Mouse (Mus musculus): Measurements from ENCODE around the gene Eya4. TPM values are rescaled to one million over a fixed set of nuclear protein-coding genes. Genes with fewer than 3 reads are reported as not detected.

Gene Eya4
- polyA plus RNA-seq, 1 experiment from 2014 or later: 16.8 TPM

GRCm38 (mm10) chr10:23271050-23271621, 79.5 kb downstream of the Eya4 start:
- Histone ChIP-seq H3K9ac (replicated peaks; ENCODE audit: low read length) (no peak overlapping the region), H3K9me3 (replicated peaks; ENCODE audit: control insufficient read depth, low read length) (no peaks in the 10 kb centered on the region), H3K27me3 (ENCODE audit: control insufficient read depth, insufficient read depth, low read length) (no peaks in the 10 kb centered on the region), H3K4me1 (ENCODE audit: control insufficient read depth, insufficient read depth, low read length) (no peaks in the 10 kb centered on the region), H3K27ac (replicated peaks; ENCODE audit: low read depth, low read length) (no peak overlapping the region), H3K36me3 (replicated peaks; ENCODE audit: control insufficient read depth, insufficient read depth, low read depth, low read length) (no peaks in the 10 kb centered on the region), H3K4me2 (ENCODE audit: low read depth, low read length) (no peak overlapping the region), H3K4me3 (ENCODE audit: low read depth, low read length) (no peak overlapping the region)
- 70% methylated on average over 9 of the region's 9 CpGs for WGBS
- DNase-seq (ENCODE audit: low spot score): no peak
- no peak for ATAC-seq (replicated peaks; ENCODE audit: insufficient number of reproducible peaks, low FRiP score, low TSS enrichment, low read depth)

- ATAC-seq (replicated peaks; ENCODE audit: insufficient number of reproducible peaks, low FRiP score, low TSS enrichment, low read depth) (no peak), DNase-seq (ENCODE audit: low spot score) (no peak)
- Histone ChIP-seq H3K36me3 (replicated peaks; ENCODE audit: control insufficient read depth, insufficient read depth, low read depth, low read length) (no peaks in the 10 kb centered on the region), H3K27me3 (ENCODE audit: control insufficient read depth, insufficient read depth, low read length) (no peaks in the 10 kb centered on the region), H3K9me3 (replicated peaks; ENCODE audit: control insufficient read depth, low read length) (no peaks in the 10 kb centered on the region), H3K9ac (replicated peaks; ENCODE audit: low read length) (no peak overlapping the region), H3K4me1 (ENCODE audit: control insufficient read depth, insufficient read depth, low read length) (no peaks in the 10 kb centered on the region), H3K4me3 (ENCODE audit: low read depth, low read length) (no peak overlapping the region), H3K4me2 (ENCODE audit: low read depth, low read length) (no peak overlapping the region), H3K27ac (replicated peaks; ENCODE audit: low read depth, low read length) (no peak overlapping the region)
- WGBS: 74% methylated on average over 2 of the region's 2 CpGs
Observed at GRCm38 (mm10) chr10:23270502-23270901, 80.1 kb downstream of the Eya4 start.

- DNase-seq (ENCODE audit: low spot score): no peak
Observed at GRCm38 (mm10) chr10:23252180-23252579, 98.4 kb downstream of the Eya4 start.

GRCm38 (mm10) chr10:23246485-23246884, 104.1 kb downstream of the Eya4 start:
- Histone ChIP-seq H3K4me2 (ENCODE audit: low read depth, low read length) (no peak overlapping the region), H3K27ac (replicated peaks; ENCODE audit: low read depth, low read length) (no peak overlapping the region), H3K9ac (replicated peaks; ENCODE audit: low read length) (no peak overlapping the region), H3K27me3 (ENCODE audit: control insufficient read depth, insufficient read depth, low read length) (no peaks in the 10 kb centered on the region), H3K4me3 (ENCODE audit: low read depth, low read length) (no peak overlapping the region), H3K9me3 (replicated peaks; ENCODE audit: control insufficient read depth, low read length) (no peaks in the 10 kb centered on the region), H3K4me1 (ENCODE audit: control insufficient read depth, insufficient read depth, low read length) (no peaks in the 10 kb centered on the region), H3K36me3 (replicated peaks; ENCODE audit: control insufficient read depth, insufficient read depth, low read depth, low read length) (no peaks in the 10 kb centered on the region)
- ATAC-seq (replicated peaks; ENCODE audit: insufficient number of reproducible peaks, low FRiP score, low TSS enrichment, low read depth): no peak
- WGBS: 87% methylated on average over 3 of the region's 3 CpGs
- no peak for DNase-seq (ENCODE audit: low spot score)

More at GRCm38 (mm10) chr10:23252180-23252579, 98.4 kb downstream of the Eya4 start:
- WGBS: 69% methylated on average over 4 of the region's 4 CpGs
- Histone ChIP-seq H3K27me3 (ENCODE audit: control insufficient read depth, insufficient read depth, low read length) (no peaks in the 10 kb centered on the region), H3K4me2 (ENCODE audit: low read depth, low read length) (no peak overlapping the region), H3K4me3 (ENCODE audit: low read depth, low read length) (no peak overlapping the region), H3K9me3 (replicated peaks; ENCODE audit: control insufficient read depth, low read length) (no peaks in the 10 kb centered on the region), H3K36me3 (replicated peaks; ENCODE audit: control insufficient read depth, insufficient read depth, low read depth, low read length) (no peaks in the 10 kb centered on the region), H3K4me1 (ENCODE audit: control insufficient read depth, insufficient read depth, low read length) (no peaks in the 10 kb centered on the region), H3K27ac (replicated peaks; ENCODE audit: low read depth, low read length) (no peak overlapping the region), H3K9ac (replicated peaks; ENCODE audit: low read length) (no peak overlapping the region)
- ATAC-seq (replicated peaks; ENCODE audit: insufficient number of reproducible peaks, low FRiP score, low TSS enrichment, low read depth): no peak

- Histone ChIP-seq H3K4me1 (ENCODE audit: control insufficient read depth, insufficient read depth, low read length) (no peaks in the 10 kb centered on the region), H3K27me3 (ENCODE audit: control insufficient read depth, insufficient read depth, low read length) (no peaks in the 10 kb centered on the region), H3K9ac (replicated peaks; ENCODE audit: low read length) (no peak overlapping the region), H3K4me3 (ENCODE audit: low read depth, low read length) (no peak overlapping the region), H3K4me2 (ENCODE audit: low read depth, low read length) (no peak overlapping the region), H3K27ac (replicated peaks; ENCODE audit: low read depth, low read length) (no peak overlapping the region), H3K36me3 (replicated peaks; ENCODE audit: control insufficient read depth, insufficient read depth, low read depth, low read length) (no peaks in the 10 kb centered on the region), H3K9me3 (replicated peaks; ENCODE audit: control insufficient read depth, low read length) (no peaks in the 10 kb centered on the region)
- WGBS: 80% methylated on average over 11 of the region's 11 CpGs
- DNase-seq (ENCODE audit: low spot score): no peak
- ATAC-seq (replicated peaks; ENCODE audit: insufficient number of reproducible peaks, low FRiP score, low TSS enrichment, low read depth): no peak
Observed at GRCm38 (mm10) chr10:23236918-23237317, 113.7 kb downstream of the Eya4 start.

- Histone ChIP-seq H3K9ac (replicated peaks; ENCODE audit: low read length) (no peak overlapping the region), H3K4me2 (ENCODE audit: low read depth, low read length) (no peak overlapping the region), H3K27ac (replicated peaks; ENCODE audit: low read depth, low read length) (no peak overlapping the region), H3K9me3 (replicated peaks; ENCODE audit: control insufficient read depth, low read length) (no peaks in the 10 kb centered on the region), H3K4me3 (ENCODE audit: low read depth, low read length) (no peak overlapping the region), H3K27me3 (ENCODE audit: control insufficient read depth, insufficient read depth, low read length) (no peaks in the 10 kb centered on the region), H3K4me1 (ENCODE audit: control insufficient read depth, insufficient read depth, low read length) (no peaks in the 10 kb centered on the region), H3K36me3 (replicated peaks; ENCODE audit: control insufficient read depth, insufficient read depth, low read depth, low read length) (no peaks in the 10 kb centered on the region)
- 90% methylated on average over 4 of the region's 4 CpGs for WGBS
- DNase-seq (ENCODE audit: low spot score) (no peak), ATAC-seq (replicated peaks; ENCODE audit: insufficient number of reproducible peaks, low FRiP score, low TSS enrichment, low read depth) (no peak)
Observed at GRCm38 (mm10) chr10:23235405-23235804, 115.2 kb downstream of the Eya4 start.

GRCm38 (mm10) chr10:23233425-23233824, 117.2 kb downstream of the Eya4 start:
- no peak for ATAC-seq (replicated peaks; ENCODE audit: insufficient number of reproducible peaks, low FRiP score, low TSS enrichment, low read depth)
- Histone ChIP-seq H3K4me3 (ENCODE audit: low read depth, low read length) (no peak overlapping the region), H3K9me3 (replicated peaks; ENCODE audit: control insufficient read depth, low read length) (no peaks in the 10 kb centered on the region), H3K27me3 (ENCODE audit: control insufficient read depth, insufficient read depth, low read length) (no peaks in the 10 kb centered on the region), H3K9ac (replicated peaks; ENCODE audit: low read length) (no peak overlapping the region), H3K36me3 (replicated peaks; ENCODE audit: control insufficient read depth, insufficient read depth, low read depth, low read length) (no peaks in the 10 kb centered on the region), H3K4me2 (ENCODE audit: low read depth, low read length) (no peak overlapping the region), H3K27ac (replicated peaks; ENCODE audit: low read depth, low read length) (no peak overlapping the region), H3K4me1 (ENCODE audit: control insufficient read depth, insufficient read depth, low read length) (no peaks in the 10 kb centered on the region)
- DNase-seq (ENCODE audit: low spot score): no peak
- WGBS: 77% methylated on average over 6 of the region's 6 CpGs

- Histone ChIP-seq H3K27ac (replicated peaks; ENCODE audit: low read depth, low read length) (no peak overlapping the region), H3K4me2 (ENCODE audit: low read depth, low read length) (no peak overlapping the region), H3K9me3 (replicated peaks; ENCODE audit: control insufficient read depth, low read length) (no peaks in the 10 kb centered on the region), H3K27me3 (ENCODE audit: control insufficient read depth, insufficient read depth, low read length) (no peaks in the 10 kb centered on the region), H3K4me1 (ENCODE audit: control insufficient read depth, insufficient read depth, low read length) (no peaks in the 10 kb centered on the region), H3K9ac (replicated peaks; ENCODE audit: low read length) (no peak overlapping the region), H3K4me3 (ENCODE audit: low read depth, low read length) (no peak overlapping the region), H3K36me3 (replicated peaks; ENCODE audit: control insufficient read depth, insufficient read depth, low read depth, low read length) (no peaks in the 10 kb centered on the region)
- ATAC-seq (replicated peaks; ENCODE audit: insufficient number of reproducible peaks, low FRiP score, low TSS enrichment, low read depth) (no peak), DNase-seq (ENCODE audit: low spot score) (no peak)
- WGBS: 76% methylated on average over 5 of the region's 5 CpGs
Observed at GRCm38 (mm10) chr10:23230863-23231262, 119.7 kb downstream of the Eya4 start.
